Mouse (Mus musculus) ES-Bruce4 (cell line): Measurements from ENCODE around the gene Pdzrn3. TPM values are rescaled to one million over a fixed set of nuclear protein-coding genes. Genes with fewer than 3 reads are reported as not detected.

ENCODE experiments used
- H3K27ac ChIP-seq: 2 replicates; pipeline ENCODE4 v1.5.1; 2012; ENCODE audit warnings: low read length, inconsistent platforms; ENCODE audit not compliant: insufficient read depth
- H3K27me3 ChIP-seq: 2 replicates; pipeline ENCODE4 v1.6.1; 2012; ENCODE audit warnings: mild to moderate bottlenecking, low read length, inconsistent platforms; ENCODE audit not compliant: control insufficient read depth, poor library complexity, insufficient read depth, severe bottlenecking
- H3K36me3 ChIP-seq: 2 replicates; pipeline ENCODE4 v1.6.1; 2012; ENCODE audit warnings: inconsistent platforms, mild to moderate bottlenecking, low read length, moderate library complexity; ENCODE audit not compliant: control insufficient read depth, poor library complexity, insufficient read depth, severe bottlenecking
- H3K4me1 ChIP-seq: one replicate; pipeline ENCODE4 v1.8.1; 2011; ENCODE audit warnings: low read length; ENCODE audit not compliant: control insufficient read depth, insufficient read depth
- H3K4me3 ChIP-seq: 2 replicates; pipeline ENCODE4 v1.5.1; 2011; ENCODE audit warnings: low read depth, mild to moderate bottlenecking, low read length
- H3K9ac ChIP-seq: 2 replicates; pipeline ENCODE4 v1.6.1; 2012; ENCODE audit warnings: low read depth, mild to moderate bottlenecking, inconsistent platforms; ENCODE audit not compliant: poor library complexity, severe bottlenecking
- H3K9me3 ChIP-seq: replicated peaks from 2 replicates; pipeline ENCODE4 v1.6.1; 2012; ENCODE audit warnings: mild to moderate bottlenecking, low read length, inconsistent platforms; ENCODE audit not compliant: control insufficient read depth, poor library complexity, insufficient read depth, severe bottlenecking
- CTCF ChIP-seq: IDR thresholded peaks from one replicate; pipeline ENCODE4 v1.8.1; 2011; ENCODE audit warnings: low read depth, low read length
- EP300 ChIP-seq: IDR thresholded peaks from 2 replicates; pipeline ENCODE4 v1.6.1; 2011; ENCODE audit warnings: low read depth, low read length; ENCODE audit not compliant: insufficient read depth
- POLR2A ChIP-seq: IDR thresholded peaks from one replicate; pipeline ENCODE4 v1.8.1; 2011; ENCODE audit warnings: low read length; ENCODE audit not compliant: insufficient read depth
- polyA plus RNA-seq: library from polyadenylated mRNA; stranded (reverse); fragments of >200 nt; gene quantifications from 2 replicates; pipeline ENCODE4 v1.2.4, GENCODE M21; 2011; ENCODE audit warnings: low read depth; ENCODE audit not compliant: missing spikeins, insufficient read depth, insufficient read length

Pdzrn3 gene
- polyA plus RNA-seq, 1 experiment = 3.1 TPM

- H3K27me3 ChIP-seq = no peaks in the 10 kb centered on the region
- no peak overlapping the region for H3K27ac ChIP-seq
- H3K9ac ChIP-seq = no peak overlapping the region
- H3K9me3 ChIP-seq = no peaks in the 10 kb centered on the region
- no peak overlapping the region for H3K4me3 ChIP-seq
- TF ChIP-seq CTCF (no peak), POLR2A (no peak), EP300 (no peak)
- no peaks in the 10 kb centered on the region for H3K36me3 ChIP-seq
- H3K4me1 ChIP-seq = no peaks in the 10 kb centered on the region
These were observed 48.2 kb downstream of the Pdzrn3 start for GRCm38 (mm10) chr6:101329499-101329898.

- Histone ChIP-seq H3K4me1 (no peaks in the 10 kb centered on the region), H3K27ac (no peak overlapping the region)
- TF ChIP-seq POLR2A = no peak
- TF ChIP-seq EP300 = no peak
- no peak for TF ChIP-seq CTCF
These were observed 49.2 kb downstream of the Pdzrn3 start for GRCm38 (mm10) chr6:101328514-101328913.

GRCm38 (mm10) chr6:101327741-101328140, 50.0 kb downstream of the Pdzrn3 start:
- Histone ChIP-seq H3K36me3 (no peaks in the 10 kb centered on the region), H3K27ac (no peak overlapping the region), H3K4me3 (no peak overlapping the region), H3K4me1 (no peaks in the 10 kb centered on the region), H3K9ac (no peak overlapping the region), H3K27me3 (no peaks in the 10 kb centered on the region), H3K9me3 (no peaks in the 10 kb centered on the region)
- TF ChIP-seq CTCF (no peak), POLR2A (no peak), EP300 (no peak)

More at GRCm38 (mm10) chr6:101328514-101328913, 49.2 kb downstream of the Pdzrn3 start:
- H3K9me3 ChIP-seq = no peaks in the 10 kb centered on the region
- no peaks in the 10 kb centered on the region for H3K27me3 ChIP-seq
- no peak overlapping the region for H3K4me3 ChIP-seq
- H3K36me3 ChIP-seq = no peaks in the 10 kb centered on the region
- H3K9ac ChIP-seq = no peak overlapping the region

- H3K27me3 ChIP-seq = no peaks in the 10 kb centered on the region
- H3K4me3 ChIP-seq = no peak overlapping the region
- H3K9ac ChIP-seq = no peak overlapping the region
- H3K36me3 ChIP-seq = no peaks in the 10 kb centered on the region
- no peaks in the 10 kb centered on the region for H3K9me3 ChIP-seq
- TF ChIP-seq POLR2A (no peak), EP300 (no peak), CTCF (no peak)
- H3K27ac ChIP-seq = no peak overlapping the region
- no peaks in the 10 kb centered on the region for H3K4me1 ChIP-seq
These were observed 50.5 kb downstream of the Pdzrn3 start for GRCm38 (mm10) chr6:101327196-101327595.

DNA sequence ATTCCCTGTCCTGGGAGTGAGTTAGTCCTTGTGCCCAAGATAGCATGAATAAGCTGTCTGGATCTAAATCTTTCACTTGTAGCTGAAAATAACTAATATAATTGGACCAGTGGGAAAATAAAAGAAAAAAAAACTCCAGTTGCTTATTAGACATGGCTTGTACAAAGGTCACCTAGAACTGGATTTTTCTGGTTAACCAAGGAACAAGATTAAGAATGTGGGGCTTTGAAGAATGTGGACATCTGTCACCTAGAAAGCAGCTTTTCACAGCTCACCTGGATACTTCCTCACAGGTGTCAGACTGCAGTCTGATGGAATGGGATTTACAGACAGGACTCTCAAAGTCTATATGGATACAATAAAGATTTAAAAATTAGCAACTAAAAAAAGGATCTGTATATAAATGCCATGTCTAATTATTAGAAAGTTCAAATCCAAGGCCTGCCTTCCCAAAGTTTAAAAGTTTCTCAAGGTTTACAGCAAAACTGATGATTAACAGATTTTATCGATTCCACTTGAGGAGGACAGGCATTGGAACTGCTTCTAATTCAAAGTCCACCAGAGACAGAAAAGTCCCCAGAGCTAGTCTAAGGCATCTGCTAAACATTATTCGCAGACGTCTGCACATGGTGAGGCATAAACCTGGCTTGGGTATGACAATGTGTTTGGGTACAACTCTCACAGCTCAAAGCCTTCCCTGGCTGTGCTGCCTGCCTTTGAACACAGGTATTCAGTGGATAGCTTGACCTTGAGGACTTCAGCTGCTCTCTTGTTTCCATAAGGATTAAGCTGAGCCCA, 51.7 kb downstream of the Pdzrn3 start:
- no peaks in the 10 kb centered on the region for H3K36me3 ChIP-seq
- no peak for TF ChIP-seq EP300
- TF ChIP-seq CTCF = no peak
- TF ChIP-seq POLR2A = no peak
- no peaks in the 10 kb centered on the region for H3K9me3 ChIP-seq
- H3K4me3 ChIP-seq = no peak overlapping the region
- H3K4me1 ChIP-seq = no peaks in the 10 kb centered on the region
- no peaks in the 10 kb centered on the region for H3K27me3 ChIP-seq
- no peak overlapping the region for H3K9ac ChIP-seq
- H3K27ac ChIP-seq = no peak overlapping the region

GRCm38 (mm10) chr6:101322580-101322979, 55.1 kb downstream of the Pdzrn3 start:
- TF ChIP-seq POLR2A (no peak), CTCF (no peak), EP300 (no peak)
- no peaks in the 10 kb centered on the region for H3K27me3 ChIP-seq
- H3K4me1 ChIP-seq = no peaks in the 10 kb centered on the region

More at GRCm38 (mm10) chr6:101322580-101322979, 55.1 kb downstream of the Pdzrn3 start:
- Histone ChIP-seq H3K9ac (no peak overlapping the region), H3K4me3 (no peak overlapping the region), H3K9me3 (no peaks in the 10 kb centered on the region), H3K27ac (no peak overlapping the region), H3K36me3 (no peaks in the 10 kb centered on the region)
